Mouse (Mus musculus) liver, embryonic 14.5 days (tissue): Measurements from ENCODE around the gene Lrrc49. TPM values are rescaled to one million over a fixed set of nuclear protein-coding genes. Genes with fewer than 3 reads are reported as not detected.

Experiments
- ATAC-seq: fragments of 200-750 bp; cut with Nextera tagmentation; 2 replicates; pipeline ENCODE4 v1.8.0; 2017; ENCODE audit warnings: moderate number of reproducible peaks, mild to moderate bottlenecking, moderate library complexity; ENCODE audit not compliant: insufficient read depth
- DNase-seq, 3 experiments: peaks; one replicate each; pipeline ENCODE4 v3.0.0-alpha.2; 2012 to 2013; ENCODE audit warnings: low read depth in 3 of 3, low spot score in 3 of 3
- H3K27ac ChIP-seq: fragments of 300-500 bp; sonication (generic); 2 replicates; pipeline ENCODE4 v1.5.1; 2014; ENCODE audit warnings: moderate library complexity, mild to moderate bottlenecking, control low read depth, inconsistent platforms
- H3K27me3 ChIP-seq: fragments of 300-500 bp; sonication (generic); 2 replicates; pipeline ENCODE4 v1.6.1; 2014; ENCODE audit warnings: mild to moderate bottlenecking, low read length, moderate library complexity; ENCODE audit not compliant: control insufficient read depth, insufficient read depth
- H3K36me3 ChIP-seq: fragments of 300-500 bp; sonication (generic); replicated peaks from 2 replicates; pipeline ENCODE4 v1.6.1; 2014; ENCODE audit warnings: low read depth; ENCODE audit not compliant: control insufficient read depth, insufficient read depth
- H3K4me1 ChIP-seq, 2 experiments: fragments of 200-500 bp in 1 of 2; fragments of 300-500 bp in 1 of 2; sonication (generic) in 1 of 2; replicated peaks; 2 replicates each; pipeline ENCODE4 v1.6.1; 2012 to 2014; ENCODE audit warnings: antibody characterized with exemption in 1 of 2, inconsistent platforms in 1 of 2, low read length in 1 of 2; ENCODE audit not compliant: control insufficient read depth in 2 of 2, insufficient read depth in 2 of 2
- H3K4me2 ChIP-seq: fragments of 300-500 bp; sonication (generic); 2 replicates; pipeline ENCODE4 v1.6.1; 2014; ENCODE audit warnings: low read depth, mild to moderate bottlenecking, control low read depth, moderate library complexity
- H3K4me3 ChIP-seq, 2 experiments: fragments of 200-500 bp in 1 of 2; fragments of 300-500 bp in 1 of 2; sonication (generic) in 1 of 2; 2 replicates each; pipeline ENCODE4 v1.5.1; 2012 to 2014; ENCODE audit warnings: low read depth in 2 of 2, low read length in 2 of 2, mild to moderate bottlenecking in 2 of 2, control low read depth in 1 of 2, inconsistent platforms in 1 of 2, moderate library complexity in 1 of 2; ENCODE audit not compliant: insufficient read depth in 1 of 2
- H3K9ac ChIP-seq: fragments of 300-500 bp; sonication (generic); replicated peaks from 2 replicates; pipeline ENCODE4 v1.6.1; 2014; ENCODE audit warnings: mild to moderate bottlenecking, control low read depth, moderate library complexity
- H3K9me3 ChIP-seq: fragments of 300-500 bp; sonication (generic); 2 replicates; pipeline ENCODE4 v1.6.1; 2016; ENCODE audit warnings: low read length, mixed read lengths; ENCODE audit not compliant: control insufficient read depth
- CTCF ChIP-seq: IDR thresholded peaks from 2 replicates; pipeline ENCODE4 v1.5.1; 2016; ENCODE audit warnings: antibody characterized with exemption, low read depth, control low read depth
- EP300 ChIP-seq: IDR thresholded peaks from 2 replicates; pipeline ENCODE4 v1.6.1; 2016; ENCODE audit warnings: antibody characterized with exemption, low read depth
- WGBS: fragments of 180-500 bp; shearing (Covaris S2); extraction: QIAGEN DNeasy Blood & Tissue Kit; methylation state at CpG from one replicate; pipeline ENCODE4 v1.1.7; 2014; ENCODE audit not compliant: insufficient replicate concordance; 5-methylcytosine and 5-hydroxymethylcytosine counted together
- polyA plus RNA-seq, 2 experiments: library from polyadenylated mRNA; depleted of rRNA in 1 of 2; stranded (reverse) in 1 of 2; unstranded in 1 of 2; fragments of >200 nt; fragmentation: Nextera tagmentation in 1 of 2; extraction: Ambion mirVana in 1 of 2; gene quantifications; 2 replicates each; pipeline versions ENCODE4 v1.2.1 to v1.2.3; 2012 to 2014

The Lrrc49 gene
- polyA plus RNA-seq, 2 experiments: 0.54 to 0.72 TPM

- WGBS: 55% methylated on average over 6 of the region's 6 CpGs
Observed at GRCm38 (mm10) chr9:60696271-60696985, 8.5 kb upstream of the Lrrc49 start.

GRCm38 (mm10) chr9:60693986-60694385 is 6.0 kb upstream of the Lrrc49 start:
- no peak overlapping the region for H3K27ac ChIP-seq
- H3K9me3 ChIP-seq: no peaks in the 10 kb centered on the region
- no peaks in the 10 kb centered on the region for H3K4me1 ChIP-seq
- WGBS: 51% methylated on average over 2 of the region's 2 CpGs
- ATAC-seq: no peak
- DNase-seq: no peak
- H3K36me3 ChIP-seq: no peaks in the 10 kb centered on the region
- no peak overlapping the region for H3K4me3 ChIP-seq
- H3K9ac ChIP-seq: no peak overlapping the region
- no peaks in the 10 kb centered on the region for H3K27me3 ChIP-seq
- no peak for TF ChIP-seq EP300
- peak; percentile 64 for TF ChIP-seq CTCF
- H3K4me2 ChIP-seq: no peak overlapping the region

More at GRCm38 (mm10) chr9:60696271-60696985, 8.5 kb upstream of the Lrrc49 start:
- Histone ChIP-seq H3K4me1 (no peaks in the 10 kb centered on the region), H3K4me2 (no peak overlapping the region), H3K9me3 (no peaks in the 10 kb centered on the region), H3K9ac (no peak overlapping the region), H3K27me3 (no peaks in the 10 kb centered on the region), H3K4me3 (no peak overlapping the region), H3K36me3 (no peaks in the 10 kb centered on the region), H3K27ac (no peak overlapping the region)
- ATAC-seq (no peak), DNase-seq (no peak)
- TF ChIP-seq CTCF: no peak
- TF ChIP-seq EP300: no peak

- TF ChIP-seq EP300 (no peak), CTCF (no peak)
- ATAC-seq (no peak), DNase-seq (no peak)
- H3K27ac ChIP-seq: no peak overlapping the region
- H3K9me3 ChIP-seq: no peaks in the 10 kb centered on the region
- H3K27me3 ChIP-seq: no peaks in the 10 kb centered on the region
- no peak overlapping the region for H3K9ac ChIP-seq
- 44% methylated on average over 4 of the region's 4 CpGs for WGBS
- no peaks in the 10 kb centered on the region for H3K36me3 ChIP-seq
- H3K4me1 ChIP-seq: peaks cover 0 to 2% of the 10 kb centered on the region in 2 experiments; a peak in 1 of 4 replicates
- H3K4me2 ChIP-seq: no peak overlapping the region
- no peak overlapping the region for H3K4me3 ChIP-seq
Observed at GRCm38 (mm10) chr9:60692624-60693023, 4.7 kb upstream of the Lrrc49 start.

- H3K27ac ChIP-seq: no peak overlapping the region
- H3K36me3 ChIP-seq: no peaks in the 10 kb centered on the region
- no peak for TF ChIP-seq EP300
- no peak for TF ChIP-seq CTCF
- H3K9ac ChIP-seq: no peak overlapping the region
- WGBS: 4% methylated on average over 7 of the region's 7 CpGs
- DNase-seq (no peak), ATAC-seq (peak; percentile 15; the same call in 1 of the 2 replicates)
- no peaks in the 10 kb centered on the region for H3K9me3 ChIP-seq
- peaks cover 0 to 3% of the 10 kb centered on the region in 2 experiments; a peak in 1 of 4 replicates for H3K4me1 ChIP-seq
- peak overlapping the region; percentile 65 for H3K4me2 ChIP-seq
- H3K4me3 ChIP-seq: peak overlapping the region; percentile 56 to 79
- H3K27me3 ChIP-seq: no peaks in the 10 kb centered on the region
Observed at GRCm38 (mm10) chr9:60687415-60687814, 543 bp downstream of the Lrrc49 start.

GRCm38 (mm10) chr9:60682753-60683152 is 5.2 kb downstream of the Lrrc49 start:
- DNase-seq (no peak), ATAC-seq (no peak)
- 62% methylated on average over 4 of the region's 4 CpGs for WGBS
- Histone ChIP-seq H3K27me3 (no peaks in the 10 kb centered on the region), H3K36me3 (no peaks in the 10 kb centered on the region), H3K27ac (no peak overlapping the region), H3K4me3 (no peak overlapping the region), H3K4me1 (peaks cover 0 to 3% of the 10 kb centered on the region in 2 experiments; a peak in 1 of 4 replicates), H3K9ac (no peak overlapping the region), H3K4me2 (no peak overlapping the region), H3K9me3 (no peaks in the 10 kb centered on the region)
- TF ChIP-seq CTCF: no peak
- no peak for TF ChIP-seq EP300
